Mouse (Mus musculus) heart, postnatal 0 days (tissue): ENCODE measurements at regions not wholly inside any gene's neighbourhood (a gene's known extent, or its start where the extent isn't known, plus 50 kb on each side); places are given as distances from the start of the nearest gene placed in this dataset.

Experiments
- ATAC-seq: fragments of 200-750 bp; cut with Nextera tagmentation; 2 replicates; pipeline ENCODE4 v1.8.0; 2017; ENCODE audit warnings: low read depth, moderate number of reproducible peaks, moderate library complexity; ENCODE audit not compliant: insufficient read depth
- DNase-seq: peaks from one replicate; pipeline ENCODE4 v3.0.0-alpha.2; 2016; ENCODE audit warnings: low spot score
- H3K27ac ChIP-seq: fragments of 300-500 bp; sonication (generic); 2 replicates; pipeline ENCODE4 v1.5.1; 2014; ENCODE audit warnings: low read depth, mild to moderate bottlenecking
- H3K27me3 ChIP-seq: fragments of 300-500 bp; sonication (generic); 2 replicates; pipeline ENCODE4 v1.6.1; 2014; ENCODE audit warnings: low read length, mixed read lengths; ENCODE audit not compliant: control insufficient read depth, insufficient read depth
- H3K36me3 ChIP-seq: fragments of 300-500 bp; sonication (generic); replicated peaks from 2 replicates; pipeline ENCODE4 v1.6.1; 2014; ENCODE audit warnings: low read length, mixed read lengths; ENCODE audit not compliant: control insufficient read depth, insufficient read depth
- H3K4me1 ChIP-seq: fragments of 300-500 bp; sonication (generic); 2 replicates; pipeline ENCODE4 v1.6.1; 2014; ENCODE audit warnings: antibody characterized with exemption; ENCODE audit not compliant: control insufficient read depth, insufficient read depth
- H3K4me2 ChIP-seq: fragments of 300-500 bp; sonication (generic); 2 replicates; pipeline ENCODE4 v1.6.1; 2014; ENCODE audit warnings: low read depth, mild to moderate bottlenecking, low read length, moderate library complexity
- H3K4me3 ChIP-seq: fragments of 300-500 bp; sonication (generic); 2 replicates; pipeline ENCODE4 v1.5.1; 2014; ENCODE audit warnings: low read depth, low read length
- H3K9ac ChIP-seq: fragments of 300-500 bp; sonication (generic); replicated peaks from 2 replicates; pipeline ENCODE4 v1.6.1; 2014; ENCODE audit warnings: low read depth, low read length, mixed read lengths
- H3K9me3 ChIP-seq: fragments of 300-500 bp; sonication (generic); replicated peaks from 2 replicates; pipeline ENCODE4 v1.6.1; 2016; ENCODE audit warnings: low read length; ENCODE audit not compliant: control insufficient read depth
- CTCF ChIP-seq: IDR thresholded peaks from 2 replicates; pipeline ENCODE4 v1.5.1; 2016; ENCODE audit warnings: antibody characterized with exemption, control low read depth, low read depth
- EP300 ChIP-seq: IDR thresholded peaks from 2 replicates; pipeline ENCODE4 v1.6.1; 2016; ENCODE audit warnings: antibody characterized with exemption, low read depth
- WGBS: fragments of 180-500 bp; shearing (Covaris S2); extraction: QIAGEN DNeasy Blood & Tissue Kit; methylation state at CpG from one replicate; pipeline ENCODE4 v1.1.7; 2014; 5-methylcytosine and 5-hydroxymethylcytosine counted together

- H3K36me3 ChIP-seq = no peaks in the 10 kb centered on the region
- H3K27ac ChIP-seq = no peak overlapping the region
- no peak overlapping the region for H3K4me2 ChIP-seq
- H3K4me3 ChIP-seq = no peak overlapping the region
- H3K9me3 ChIP-seq = no peaks in the 10 kb centered on the region
- H3K9ac ChIP-seq = no peak overlapping the region
- WGBS = 81% methylated on average over 8 of the region's 8 CpGs
- ATAC-seq (no peak), DNase-seq (no peak)
- H3K4me1 ChIP-seq = no peaks in the 10 kb centered on the region
- no peaks in the 10 kb centered on the region for H3K27me3 ChIP-seq
- TF ChIP-seq CTCF (no peak), EP300 (no peak)
Observed at GRCm38 (mm10) chr6:16064691-16065090, 344.2 kb downstream of the Mdfic start.

GRCm38 (mm10) chr6:16065121-16065520 is 344.7 kb downstream of the Mdfic start:
- H3K27me3 ChIP-seq = no peaks in the 10 kb centered on the region
- DNase-seq = no peak
- no peak overlapping the region for H3K9ac ChIP-seq
- H3K9me3 ChIP-seq = no peaks in the 10 kb centered on the region
- H3K27ac ChIP-seq = no peak overlapping the region
- no peak overlapping the region for H3K4me3 ChIP-seq
- no peak for ATAC-seq
- no peak overlapping the region for H3K4me2 ChIP-seq
- no peaks in the 10 kb centered on the region for H3K4me1 ChIP-seq
- 83% methylated on average over 5 of the region's 5 CpGs for WGBS
- TF ChIP-seq EP300 = no peak
- TF ChIP-seq CTCF = no peak
- no peaks in the 10 kb centered on the region for H3K36me3 ChIP-seq

- no peaks in the 10 kb centered on the region for H3K4me1 ChIP-seq
- no peaks in the 10 kb centered on the region for H3K27me3 ChIP-seq
- H3K9me3 ChIP-seq = no peaks in the 10 kb centered on the region
- 70% methylated on average over 2 of the region's 2 CpGs for WGBS
- no peak overlapping the region for H3K9ac ChIP-seq
- no peak for DNase-seq
- no peaks in the 10 kb centered on the region for H3K36me3 ChIP-seq
- H3K27ac ChIP-seq = no peak overlapping the region
- H3K4me3 ChIP-seq = no peak overlapping the region
- H3K4me2 ChIP-seq = no peak overlapping the region
- no peak for ATAC-seq
- TF ChIP-seq CTCF = no peak
- TF ChIP-seq EP300 = no peak
Observed at GRCm38 (mm10) chr6:16076266-16076665, 355.8 kb downstream of the Mdfic start.

- WGBS = 67% methylated on average over 4 of the region's 4 CpGs
- Histone ChIP-seq H3K36me3 (no peaks in the 10 kb centered on the region), H3K4me1 (no peaks in the 10 kb centered on the region), H3K27me3 (no peaks in the 10 kb centered on the region), H3K9ac (no peak overlapping the region), H3K4me2 (no peak overlapping the region), H3K4me3 (no peak overlapping the region), H3K9me3 (no peaks in the 10 kb centered on the region), H3K27ac (no peak overlapping the region)
- no peak for DNase-seq
- ATAC-seq = no peak
- TF ChIP-seq EP300 (no peak), CTCF (no peak)
Observed at GRCm38 (mm10) chr6:16077195-16077810, 356.8 kb downstream of the Mdfic start.

- Histone ChIP-seq H3K27me3 (no peaks in the 10 kb centered on the region), H3K9ac (no peak overlapping the region), H3K9me3 (no peaks in the 10 kb centered on the region), H3K4me1 (no peaks in the 10 kb centered on the region), H3K4me2 (no peak overlapping the region), H3K27ac (no peak overlapping the region), H3K36me3 (no peaks in the 10 kb centered on the region), H3K4me3 (no peak overlapping the region)
- DNase-seq (no peak), ATAC-seq (no peak)
- TF ChIP-seq CTCF = no peak
- TF ChIP-seq EP300 = no peak
Observed at GRCm38 (mm10) chr6:16077917-16078316, 357.5 kb downstream of the Mdfic start.

GRCm38 (mm10) chr6:16086952-16087537 is 366.6 kb downstream of the Mdfic start:
- Histone ChIP-seq H3K27ac (no peak overlapping the region), H3K27me3 (no peaks in the 10 kb centered on the region), H3K4me1 (no peaks in the 10 kb centered on the region), H3K4me3 (no peak overlapping the region), H3K36me3 (no peaks in the 10 kb centered on the region), H3K4me2 (no peak overlapping the region), H3K9ac (no peak overlapping the region), H3K9me3 (no peaks in the 10 kb centered on the region)
- DNase-seq (no peak), ATAC-seq (no peak)
- WGBS = 85% methylated on average over 7 of the region's 7 CpGs
- no peak for TF ChIP-seq EP300
- no peak for TF ChIP-seq CTCF
